Comparison of ENCODE assay signal across 8 mouse cellular contexts in the genomic region with DNA sequence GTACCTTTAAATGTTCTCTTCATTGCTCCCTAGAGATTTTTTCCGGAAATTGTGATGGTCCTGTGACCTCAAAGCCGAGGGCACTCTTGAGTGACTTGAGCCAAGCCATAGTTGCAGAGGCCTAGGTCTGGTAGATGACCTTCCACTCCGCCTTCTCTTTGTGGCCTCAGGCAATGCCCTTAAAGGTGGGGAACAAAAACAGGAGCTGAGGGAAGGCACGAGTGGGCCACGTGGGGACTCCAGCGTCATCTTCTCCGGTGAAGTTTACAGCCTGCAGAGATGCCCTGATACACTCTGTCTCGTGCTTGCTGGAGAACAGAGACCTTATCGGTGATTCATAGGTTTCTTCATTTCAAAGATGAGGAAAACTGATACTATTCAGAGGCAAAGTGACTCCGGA. TPM values are rescaled to one million over a fixed set of nuclear protein-coding genes. Genes with fewer than 3 reads are reported as not detected.
DNase-seq lines count a peak whose midpoint lies in the region; ATAC-seq lines count a peak whose summit lies in the region.

No protein-coding gene starts in this region.

- H3K4me1 ChIP-seq in hindbrain, embryonic 10.5 days (replicated peaks) = peaks cover 35% of the 10 kb centered on the region
- peaks cover 19% of the 10 kb centered on the region for H3K4me1 ChIP-seq in hindbrain, embryonic 16.5 days (ENCODE audit: control insufficient read depth, insufficient read depth, low read depth, low read length)
- peaks cover 25% of the 10 kb centered on the region for H3K4me1 ChIP-seq in hindbrain, embryonic 12.5 days
- H3K4me1 ChIP-seq in midbrain, embryonic 14.5 days (ENCODE audit: control insufficient read depth, insufficient read depth, low read length) = 0 out of 2 replicates have a peak, but pooled peaks cover 8% of the 10 kb centered on the region

- H3K4me3 ChIP-seq in hindbrain, embryonic 10.5 days = peak overlapping the region; percentile 73
- H3K4me3 ChIP-seq in hindbrain, embryonic 16.5 days (ENCODE audit: low read length) = no peak overlapping the region
- no peak overlapping the region for H3K4me3 ChIP-seq in hindbrain, embryonic 12.5 days
- no peak overlapping the region for H3K4me3 ChIP-seq in midbrain, embryonic 14.5 days (replicated peaks; ENCODE audit: low read depth, low read length)

- H3K36me3 ChIP-seq in hindbrain, embryonic 10.5 days = no peaks in the 10 kb centered on the region
- H3K36me3 ChIP-seq in hindbrain, embryonic 16.5 days (ENCODE audit: control insufficient read depth, insufficient read depth, low read length) = no peaks in the 10 kb centered on the region
- no peaks in the 10 kb centered on the region for H3K36me3 ChIP-seq in hindbrain, embryonic 12.5 days
- no peaks in the 10 kb centered on the region for H3K36me3 ChIP-seq in midbrain, embryonic 14.5 days (ENCODE audit: control insufficient read depth, insufficient read depth, low read length)

- no peak overlapping the region for H3K27ac ChIP-seq in hindbrain, embryonic 10.5 days
- H3K27ac ChIP-seq in hindbrain, embryonic 16.5 days (ENCODE audit: low read depth, low read length) = no peak overlapping the region
- no peak overlapping the region for H3K27ac ChIP-seq in hindbrain, embryonic 12.5 days
- H3K27ac ChIP-seq in midbrain, embryonic 14.5 days (replicated peaks; ENCODE audit: low read depth, low read length) = no peak overlapping the region

- 52% methylated on average over 10 of the region's 10 CpGs for WGBS in hindbrain, embryonic 10.5 days
- 54% methylated on average over 10 of the region's 10 CpGs for WGBS in hindbrain, embryonic 16.5 days
- WGBS in hindbrain, embryonic 12.5 days = 53% methylated on average over 10 of the region's 10 CpGs
- WGBS in midbrain, embryonic 14.5 days = 64% methylated on average over 10 of the region's 10 CpGs

- H3K4me2 ChIP-seq in hindbrain, embryonic 16.5 days (ENCODE audit: low read length) = no peak overlapping the region; the same call in 1 of the 2 replicates
- H3K4me2 ChIP-seq in hindbrain, embryonic 12.5 days (replicated peaks) = peak overlapping the region; percentile 100
- H3K4me2 ChIP-seq in midbrain, embryonic 14.5 days (ENCODE audit: low read length) = peak overlapping the region; percentile 100

- H3K9me3 ChIP-seq in hindbrain, embryonic 10.5 days = no peaks in the 10 kb centered on the region
- H3K9me3 ChIP-seq in hindbrain, embryonic 16.5 days (ENCODE audit: control insufficient read depth, low read length) = no peaks in the 10 kb centered on the region
- no peaks in the 10 kb centered on the region for H3K9me3 ChIP-seq in hindbrain, embryonic 12.5 days (replicated peaks)
- no peaks in the 10 kb centered on the region for H3K9me3 ChIP-seq in midbrain, embryonic 14.5 days (ENCODE audit: control insufficient read depth, low read length)

- peaks cover 52% of the 10 kb centered on the region for H3K27me3 ChIP-seq in hindbrain, embryonic 10.5 days (ENCODE audit: insufficient read depth, poor library complexity, severe bottlenecking)
- peaks cover 6% of the 10 kb centered on the region for H3K27me3 ChIP-seq in hindbrain, embryonic 16.5 days (replicated peaks; ENCODE audit: control insufficient read depth, insufficient read depth, low read length)
- peaks cover 30% of the 10 kb centered on the region for H3K27me3 ChIP-seq in hindbrain, embryonic 12.5 days
- peaks cover 25% of the 10 kb centered on the region; the same call in 1 of the 2 replicates for H3K27me3 ChIP-seq in midbrain, embryonic 14.5 days (ENCODE audit: control insufficient read depth, insufficient read depth, low read length)

- no peak overlapping the region for H3K9ac ChIP-seq in hindbrain, embryonic 16.5 days (ENCODE audit: low read depth, low read length)
- H3K9ac ChIP-seq in hindbrain, embryonic 12.5 days = no peak overlapping the region
- H3K9ac ChIP-seq in midbrain, embryonic 14.5 days (replicated peaks; ENCODE audit: low read length) = no peak overlapping the region

- no peak for DNase-seq in hindbrain, embryonic 10.5 days (ENCODE audit: low spot score)
- DNase-seq in R1 (ENCODE audit: low read depth, low spot score) = peak; percentile 70
- no peak for DNase-seq in midbrain, embryonic 14.5 days
- no peak for DNase-seq in ovary, adult 18-20 months (ENCODE audit: low spot score)
- no peak for DNase-seq in testis, postnatal 10 days (ENCODE audit: low spot score)
- DNase-seq in kidney, postnatal 4 days = no peak

- no peak for ATAC-seq in hindbrain, embryonic 16.5 days
- no peak for ATAC-seq in hindbrain, embryonic 12.5 days (ENCODE audit: low FRiP score)
- ATAC-seq in midbrain, embryonic 14.5 days (ENCODE audit: low FRiP score, low TSS enrichment) = no peak

RNA-seq across cellular contexts. Expression of a gene that starts 2.0 kb away (rescaled TPM):
- 29.5 and 40.5 TPM in 2 replicates for polyA plus RNA-seq in hindbrain, embryonic 10.5 days (2016; fragmentation: Nextera tagmentation; extraction: Ambion mirVana)
- polyA plus RNA-seq in hindbrain, embryonic 16.5 days (2015; fragmentation: Nextera tagmentation; extraction: Ambion mirVana) = 85.2 and 102 TPM in 2 replicates
- 85.3 and 93.4 TPM in 2 replicates for polyA plus RNA-seq in hindbrain, embryonic 12.5 days (2016; fragmentation: Nextera tagmentation; extraction: Ambion mirVana)
- 102 and 136 TPM in 2 replicates for polyA plus RNA-seq in midbrain, embryonic 14.5 days (2014; fragmentation: Nextera tagmentation; extraction: Ambion mirVana)

RNA-seq across cellular contexts. Expression of a gene that starts 48.2 kb away (rescaled TPM):
- polyA plus RNA-seq in hindbrain, embryonic 10.5 days (2016; fragmentation: Nextera tagmentation; extraction: Ambion mirVana) = 0.21 TPM in 1 of 2 replicates, not detected in the other
- 2.6 and 2.7 TPM in 2 replicates for polyA plus RNA-seq in hindbrain, embryonic 16.5 days (2015; fragmentation: Nextera tagmentation; extraction: Ambion mirVana)
- 0.18 and 0.44 TPM in 2 replicates for polyA plus RNA-seq in hindbrain, embryonic 12.5 days (2016; fragmentation: Nextera tagmentation; extraction: Ambion mirVana)
- polyA plus RNA-seq in midbrain, embryonic 14.5 days (2014; fragmentation: Nextera tagmentation; extraction: Ambion mirVana) = 0.73 and 0.76 TPM in 2 replicates

RNA-seq across cellular contexts. Expression of a gene that starts 55.5 kb away (rescaled TPM):
- polyA plus RNA-seq in hindbrain, embryonic 10.5 days (2016; fragmentation: Nextera tagmentation; extraction: Ambion mirVana) = 0.09 and 0.20 TPM in 2 replicates
- polyA plus RNA-seq in hindbrain, embryonic 16.5 days (2015; fragmentation: Nextera tagmentation; extraction: Ambion mirVana) = 1.6 and 1.9 TPM in 2 replicates
- 0.10 and 0.40 TPM in 2 replicates for polyA plus RNA-seq in hindbrain, embryonic 12.5 days (2016; fragmentation: Nextera tagmentation; extraction: Ambion mirVana)
- polyA plus RNA-seq in midbrain, embryonic 14.5 days (2014; fragmentation: Nextera tagmentation; extraction: Ambion mirVana) = 0.11 and 0.26 TPM in 2 replicates
